Comparison of ENCODE assay signal across 1 mouse cellular context in genomic region chr11:69411538-69412203, GRCm38 (mm10).
TF ChIP-seq lines count a peak whose summit lies in the region.

No protein-coding gene starts in this region.

TF ChIP-seq in CH12.LX, 34 proteins besides CTCF, POLR2A, EP300 and RAD21 (continued from another document):
- TF ChIP-seq MYC (IDR thresholded peaks at IDR 0.05; ENCODE audit: low read depth, low read length) (0 out of 2 replicates have a peak, but pooled peaks have one; percentile 39), ETS1 (conservative IDR thresholded peaks at IDR 0.05; ENCODE audit: low read depth, low read length) (peak; percentile 84), RCOR1 (conservative IDR thresholded peaks at IDR 0.05; ENCODE audit: low read depth, low read length) (peak; percentile 78; the same call in 1 of the 2 replicates), CHD2 (IDR thresholded peaks at IDR 0.05; ENCODE audit: low read length) (peak; percentile 78), MAZ (IDR thresholded peaks at IDR 0.05; ENCODE audit: low read depth, low read length) (no peak), USF1 (IDR thresholded peaks at IDR 0.05; ENCODE audit: low read depth, low read length) (peak; percentile 45), E2F4 (IDR thresholded peaks at IDR 0.05; ENCODE audit: insufficient replicate concordance, low read depth, low read length) (no peak), MXI1 (IDR thresholded peaks at IDR 0.05; ENCODE audit: low read depth, low read length) (peak; percentile 35; the same call in 1 of the 2 replicates), IRF4 (IDR thresholded peaks at IDR 0.05; ENCODE audit: low read depth, low read length) (peak; percentile 37; the same call in 1 of the 2 replicates), ZNF384 (IDR thresholded peaks at IDR 0.05; ENCODE audit: low read depth, low read length) (no peak), BHLHE40 (IDR thresholded peaks at IDR 0.05; ENCODE audit: low read depth, low read length) (peak; percentile 93), SIN3A (IDR thresholded peaks at IDR 0.05; ENCODE audit: low read length) (peak; percentile 72; the same call in 1 of the 2 replicates), ELF1 (IDR thresholded peaks at IDR 0.05; ENCODE audit: low read depth, low read length) (no peak; the same call in 1 of the 2 replicates), NRF1 (IDR thresholded peaks at IDR 0.05; ENCODE audit: low read depth, low read length) (peak; percentile 40; the same call in 1 of the 2 replicates), KAT2A (IDR thresholded peaks at IDR 0.05; ENCODE audit: insufficient replicate concordance, low read length) (0 out of 2 replicates have a peak, but pooled peaks have one; percentile 20), JUN (IDR thresholded peaks at IDR 0.05; ENCODE audit: insufficient read depth, low read depth, low read length) (no peak), CHD1 (IDR thresholded peaks at IDR 0.05; ENCODE audit: low read depth, low read length) (no peak), MAX (IDR thresholded peaks at IDR 0.05; ENCODE audit: low read length) (peak; percentile 79)
